Mouse (Mus musculus) lung, embryonic 15.5 days (tissue): ENCODE data around the gene Rps19bp1. TPM values are rescaled to one million over a fixed set of nuclear protein-coding genes. Genes with fewer than 3 reads are reported as not detected.

Experiments used
- ATAC-seq: fragments of 200-750 bp; cut with Nextera tagmentation; 2 replicates; pipeline ENCODE4 v1.8.0; 2017; ENCODE audit warnings: moderate number of reproducible peaks, borderline replicate concordance; ENCODE audit not compliant: low FRiP score, low TSS enrichment; ENCODE audit errors: extremely low read depth
- H3K27ac ChIP-seq: fragments of 300-500 bp; sonication (generic); 2 replicates; pipeline ENCODE4 v1.5.1; 2015; ENCODE audit warnings: moderate library complexity, mild to moderate bottlenecking, inconsistent platforms
- H3K27me3 ChIP-seq: fragments of 300-500 bp; sonication (generic); 2 replicates; pipeline ENCODE4 v1.6.1; 2015; ENCODE audit warnings: inconsistent platforms
- H3K36me3 ChIP-seq: fragments of 300-500 bp; sonication (generic); 2 replicates; pipeline ENCODE4 v1.6.1; 2015; ENCODE audit warnings: inconsistent platforms
- H3K4me1 ChIP-seq: fragments of 300-500 bp; sonication (generic); 2 replicates; pipeline ENCODE4 v1.6.1; 2015; ENCODE audit warnings: inconsistent platforms
- H3K4me2 ChIP-seq: fragments of 300-500 bp; sonication (generic); 2 replicates; pipeline ENCODE4 v1.6.1; 2015; ENCODE audit warnings: inconsistent platforms, mild to moderate bottlenecking, moderate library complexity
- H3K4me3 ChIP-seq: fragments of 300-500 bp; sonication (generic); 2 replicates; pipeline ENCODE4 v1.5.1; 2015; ENCODE audit warnings: mild to moderate bottlenecking, inconsistent platforms
- H3K9ac ChIP-seq: fragments of 300-500 bp; sonication (generic); 2 replicates; pipeline ENCODE4 v1.6.1; 2015; ENCODE audit warnings: inconsistent platforms
- H3K9me3 ChIP-seq: fragments of 300-500 bp; sonication (generic); 2 replicates; pipeline ENCODE4 v1.6.1; 2016; ENCODE audit warnings: inconsistent platforms
- WGBS: fragments of 180-500 bp; shearing (Covaris S2); methylation state at CpG from one replicate; pipeline ENCODE4 v1.1.7; 2015; 5-methylcytosine and 5-hydroxymethylcytosine counted together
- polyA plus RNA-seq: library from polyadenylated mRNA; unstranded; fragments of >200 nt; fragmentation: Nextera tagmentation; extraction: Ambion mirVana; gene quantifications from 2 replicates; pipeline ENCODE4 v1.2.1, GENCODE M21; 2015

Rps19bp1 gene
- polyA plus RNA-seq = 47.1 and 51.8 TPM in 2 replicates

DNA sequence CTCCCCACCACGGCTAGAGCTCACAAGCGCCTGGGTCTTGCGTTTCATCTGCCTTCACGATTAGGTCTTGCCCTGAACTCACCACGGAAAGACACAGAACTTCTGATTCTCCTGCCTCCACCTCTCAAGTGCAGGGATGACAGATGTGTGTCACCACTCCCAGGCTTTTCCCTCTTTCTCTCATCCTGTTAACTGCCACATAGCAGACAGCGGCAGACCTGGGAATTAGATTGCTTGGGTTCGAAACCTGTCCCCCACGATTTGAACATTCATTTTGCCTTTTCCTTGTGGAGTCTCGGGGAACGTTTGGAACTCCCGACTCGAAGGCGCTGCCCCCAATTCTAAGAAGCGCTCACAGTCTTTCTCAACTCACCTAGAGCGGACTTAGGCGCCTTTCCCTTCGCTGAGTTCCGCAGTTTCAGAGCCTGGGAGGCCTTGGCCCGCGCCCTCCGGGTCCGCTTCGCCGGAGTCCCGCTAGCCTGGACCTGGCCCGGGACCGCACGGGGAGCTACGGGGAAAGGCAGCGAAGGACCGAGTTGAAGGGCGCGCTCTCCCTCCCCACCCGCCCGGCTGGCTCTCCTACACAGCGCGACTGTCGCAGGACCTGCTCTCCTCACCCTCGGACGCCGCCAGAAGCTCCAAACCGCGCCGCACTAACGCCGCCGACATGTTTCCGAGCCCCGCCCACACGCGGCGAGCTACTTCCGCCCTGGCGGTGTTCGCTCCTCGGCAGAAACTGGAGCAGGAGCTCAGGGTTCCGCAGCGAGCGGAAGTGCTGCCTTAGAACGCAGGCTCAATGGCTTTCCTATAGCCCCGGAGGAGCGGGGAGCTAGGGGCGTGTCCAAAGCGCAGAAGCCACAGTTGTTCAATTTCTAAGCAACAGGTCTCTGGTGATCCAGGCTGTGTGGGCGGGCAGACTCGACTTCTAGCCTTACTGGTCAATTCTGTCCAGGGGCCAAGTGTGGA lies at the start of gene Rps19bp1:
Gene Rps19bp1, minus strand, starts transcription at position 706 of the 966 bp plus-strand sequence.
- Histone ChIP-seq H3K4me2 (peak within 1 kb of the TSS; percentile 86), H3K4me1 (peaks cover 18% of the 10 kb centered on the region), H3K36me3 (peaks cover 16% of the 10 kb centered on the region; the same call in 1 of the 2 replicates), H3K9me3 (no peaks in the 10 kb centered on the region), H3K9ac (peak within 1 kb of the TSS; percentile 87), H3K27ac (peak within 1 kb of the TSS; percentile 31), H3K4me3 (peak within 1 kb of the TSS; percentile 94), H3K27me3 (no peaks in the 10 kb centered on the region)
- WGBS = under 1% methylated on average over 65 of the region's 66 CpGs
- peak; percentile 92 for ATAC-seq

DNA sequence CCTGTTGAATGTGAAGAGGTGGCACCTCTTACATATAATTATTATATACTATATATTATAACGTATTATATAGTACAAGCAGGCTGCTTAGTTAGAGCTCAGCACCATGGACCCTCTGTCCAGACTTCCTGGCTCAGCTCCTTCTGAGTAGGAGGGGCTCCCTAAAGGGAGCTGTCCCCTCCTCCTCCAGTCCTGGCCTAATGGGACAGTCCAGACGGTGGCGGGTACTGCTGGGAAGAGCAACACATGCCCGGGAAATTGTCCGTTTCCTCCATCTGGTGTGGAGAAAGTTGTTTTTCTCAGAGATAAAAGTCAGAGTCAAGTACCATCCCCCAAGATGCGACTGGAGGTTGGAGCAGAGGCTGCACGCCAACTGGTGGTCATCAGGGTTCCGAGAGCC lies 42.0 kb upstream of the Rps19bp1 start:
- Histone ChIP-seq H3K4me3 (no peak overlapping the region), H3K9me3 (no peaks in the 10 kb centered on the region), H3K36me3 (no peaks in the 10 kb centered on the region), H3K4me2 (no peak overlapping the region), H3K4me1 (no peaks in the 10 kb centered on the region), H3K27me3 (no peaks in the 10 kb centered on the region), H3K9ac (no peak overlapping the region), H3K27ac (no peak overlapping the region)
- ATAC-seq = no peak
- WGBS = 31% methylated on average over 8 of the region's 8 CpGs

DNA sequence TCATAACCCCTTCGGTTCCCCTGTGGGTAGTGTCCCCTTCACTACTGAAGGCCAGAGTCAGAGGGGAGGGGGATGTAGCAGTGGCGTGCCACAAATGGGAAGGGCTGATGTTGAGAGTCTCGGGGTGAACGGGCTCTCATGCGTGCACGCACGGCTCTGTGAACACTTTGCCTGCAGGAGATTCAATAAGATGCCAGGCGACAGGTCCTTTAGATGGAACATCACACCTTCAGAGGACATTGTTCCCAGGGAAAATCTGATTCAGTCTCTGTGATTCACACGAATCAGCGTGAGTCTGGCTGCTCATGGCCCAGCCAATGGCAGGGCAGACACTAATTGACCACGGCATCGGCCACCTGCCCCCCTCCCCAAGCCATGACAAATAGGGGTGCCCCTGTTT lies 40.1 kb upstream of the Rps19bp1 start:
- ATAC-seq = no peak
- H3K27ac ChIP-seq = no peak overlapping the region
- no peaks in the 10 kb centered on the region for H3K9me3 ChIP-seq
- no peak overlapping the region for H3K9ac ChIP-seq
- H3K27me3 ChIP-seq = no peaks in the 10 kb centered on the region
- no peak overlapping the region for H3K4me3 ChIP-seq
- WGBS = 78% methylated on average over 12 of the region's 12 CpGs
- H3K4me2 ChIP-seq = no peak overlapping the region
- no peaks in the 10 kb centered on the region for H3K36me3 ChIP-seq
- H3K4me1 ChIP-seq = no peaks in the 10 kb centered on the region

GRCm38 (mm10) chr15:80303779-80304178 lies 39.7 kb upstream of the Rps19bp1 start:
- H3K9me3 ChIP-seq = no peaks in the 10 kb centered on the region
- H3K4me1 ChIP-seq = no peaks in the 10 kb centered on the region
- no peak overlapping the region for H3K27ac ChIP-seq
- no peaks in the 10 kb centered on the region for H3K27me3 ChIP-seq
- WGBS = 66% methylated on average over 14 of the region's 14 CpGs
- no peak overlapping the region for H3K9ac ChIP-seq
- no peak overlapping the region for H3K4me2 ChIP-seq
- no peak overlapping the region for H3K4me3 ChIP-seq
- no peaks in the 10 kb centered on the region for H3K36me3 ChIP-seq
- ATAC-seq = no peak

- H3K36me3 ChIP-seq = no peaks in the 10 kb centered on the region
- WGBS = 89% methylated on average over 1 of the region's 1 CpGs
- ATAC-seq = no peak
- no peak overlapping the region for H3K4me2 ChIP-seq
- H3K9me3 ChIP-seq = no peaks in the 10 kb centered on the region
- no peak overlapping the region for H3K9ac ChIP-seq
- H3K27ac ChIP-seq = no peak overlapping the region
- no peak overlapping the region for H3K4me3 ChIP-seq
- H3K4me1 ChIP-seq = no peaks in the 10 kb centered on the region
- H3K27me3 ChIP-seq = no peaks in the 10 kb centered on the region
Measured at GRCm38 (mm10) chr15:80297146-80297545, 33.0 kb upstream of the Rps19bp1 start.

- no peak for ATAC-seq
Measured at GRCm38 (mm10) chr15:80289436-80289835, 25.3 kb upstream of the Rps19bp1 start.

DNA sequence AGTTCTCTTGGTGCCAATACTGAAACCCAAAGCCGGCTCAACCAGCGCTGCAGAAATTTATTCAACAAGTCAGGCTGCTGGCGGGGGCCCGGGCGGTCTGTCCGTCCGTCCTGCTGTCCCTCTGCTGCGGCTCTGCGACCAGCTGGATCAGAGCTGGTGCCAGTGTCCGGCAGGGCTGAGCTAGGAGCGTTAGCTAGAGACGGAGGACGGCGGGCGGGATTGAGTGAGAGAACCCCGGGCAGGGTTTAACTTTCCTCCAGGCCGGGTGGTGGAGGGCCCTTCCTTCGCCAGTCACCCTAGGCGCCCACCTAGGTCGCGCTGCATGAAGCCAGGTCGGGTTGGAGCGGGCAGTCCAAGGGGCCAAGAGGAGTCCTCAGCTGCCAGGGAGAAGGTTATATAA lies 23.9 kb upstream of the Rps19bp1 start:
- Histone ChIP-seq H3K9me3 (no peaks in the 10 kb centered on the region), H3K27me3 (peaks cover 85% of the 10 kb centered on the region), H3K36me3 (no peaks in the 10 kb centered on the region), H3K9ac (no peak overlapping the region), H3K4me3 (peak overlapping the region; percentile 36), H3K27ac (no peak overlapping the region), H3K4me1 (peaks cover 6% of the 10 kb centered on the region; the same call in 1 of the 2 replicates), H3K4me2 (peak overlapping the region; percentile 78)
- ATAC-seq = no peak
- WGBS = 4% methylated on average over 23 of the region's 23 CpGs

More at GRCm38 (mm10) chr15:80289436-80289835, 25.3 kb upstream of the Rps19bp1 start:
- H3K4me1 ChIP-seq = peaks cover 6% of the 10 kb centered on the region; the same call in 1 of the 2 replicates
- no peak overlapping the region for H3K27ac ChIP-seq
- H3K27me3 ChIP-seq = peaks cover 72% of the 10 kb centered on the region
- H3K4me2 ChIP-seq = no peak overlapping the region
- H3K9me3 ChIP-seq = no peaks in the 10 kb centered on the region
- no peak overlapping the region for H3K9ac ChIP-seq
- no peak overlapping the region for H3K4me3 ChIP-seq
- H3K36me3 ChIP-seq = no peaks in the 10 kb centered on the region
- WGBS = 9% methylated on average over 10 of the region's 10 CpGs

DNA sequence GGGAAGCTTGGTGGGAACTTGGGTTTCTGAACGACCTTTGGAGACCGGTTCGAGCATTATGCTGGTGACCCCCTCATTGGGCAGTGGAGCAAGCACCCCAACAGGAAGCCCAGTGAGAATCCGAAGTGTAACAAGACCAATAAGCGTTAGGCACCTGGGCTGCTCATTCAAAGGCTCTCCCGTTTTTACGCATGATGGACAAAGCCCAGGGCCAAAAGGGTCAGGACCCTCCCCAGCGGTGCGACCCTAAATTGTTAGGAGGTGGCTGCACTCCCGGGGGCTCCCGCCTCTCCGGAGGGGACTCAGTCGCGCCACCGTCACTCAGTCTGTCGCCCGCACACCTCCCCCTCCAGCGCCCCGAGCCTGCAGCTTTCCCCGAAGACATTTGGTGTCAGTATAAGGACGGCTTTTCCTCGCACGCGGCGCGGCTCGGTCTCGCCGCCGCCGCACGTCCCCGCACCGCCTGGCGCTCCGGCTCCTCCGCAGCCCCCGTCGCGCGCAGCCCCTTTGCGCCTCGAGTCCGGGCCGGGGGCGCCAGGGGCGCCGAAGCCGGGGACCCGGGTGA lies 22.8 kb upstream of the Rps19bp1 start, which contains the start of gene Cacna1i:
Gene Cacna1i, plus strand, starts transcription at position 388 of the 565 bp plus-strand sequence.
- H3K27ac ChIP-seq = no peak within 1 kb of the TSS
- H3K27me3 ChIP-seq = peaks cover 93% of the 10 kb centered on the region
- H3K36me3 ChIP-seq = no peaks in the 10 kb centered on the region
- H3K4me1 ChIP-seq = peaks cover 6% of the 10 kb centered on the region; the same call in 1 of the 2 replicates
- H3K4me3 ChIP-seq = peak within 1 kb of the TSS; percentile 36
- peak within 1 kb of the TSS; percentile 78 for H3K4me2 ChIP-seq
- no peak within 1 kb of the TSS for H3K9ac ChIP-seq
- ATAC-seq = no peak
- WGBS = 2% methylated on average over 50 of the region's 50 CpGs
- no peaks in the 10 kb centered on the region for H3K9me3 ChIP-seq

DNA sequence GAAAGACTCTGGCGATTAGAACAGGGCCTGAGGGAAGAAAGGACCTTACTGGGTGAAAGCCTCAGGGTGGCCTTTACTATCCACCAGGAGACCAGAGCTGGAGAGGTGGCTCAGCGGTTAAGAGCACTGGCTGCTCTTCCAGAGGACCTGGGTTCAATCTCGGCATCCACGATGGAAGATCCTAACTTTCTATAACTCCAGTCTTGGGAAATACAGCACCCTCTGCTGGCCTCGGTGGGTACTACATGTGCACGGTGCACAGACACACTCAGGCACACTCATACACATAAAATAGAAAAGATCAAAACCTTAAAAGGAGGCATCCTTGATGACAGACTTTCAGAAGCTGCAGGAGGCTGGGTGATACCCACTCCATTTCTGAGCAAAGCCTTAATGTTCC lies 16.5 kb upstream of the Rps19bp1 start:
- no peak for ATAC-seq
- WGBS = 22% methylated on average over 6 of the region's 6 CpGs
- peaks cover 42% of the 10 kb centered on the region for H3K27me3 ChIP-seq

DNA sequence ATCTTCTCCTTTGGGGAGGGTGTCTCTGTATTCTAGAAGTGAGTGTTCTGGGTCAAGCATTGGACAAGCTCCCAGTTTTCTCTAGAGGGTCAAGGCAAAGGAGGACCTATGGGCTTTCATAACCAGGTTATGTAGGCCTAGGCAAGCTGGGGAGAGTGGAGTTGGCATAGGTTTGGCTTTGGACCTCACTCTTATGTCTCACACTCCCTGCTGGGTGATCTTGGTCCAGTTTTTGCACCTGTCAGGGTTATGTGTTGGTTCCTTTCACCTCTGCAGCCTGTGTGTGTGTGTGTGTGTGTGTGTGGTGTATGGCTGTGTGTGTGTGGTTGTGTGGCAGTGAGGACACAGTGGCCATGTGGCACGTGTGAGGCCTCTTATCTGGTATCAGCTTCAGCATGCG lies 14.9 kb upstream of the Rps19bp1 start:
- Histone ChIP-seq H3K4me3 (no peak overlapping the region), H3K9ac (no peak overlapping the region), H3K36me3 (no peaks in the 10 kb centered on the region), H3K27ac (no peak overlapping the region), H3K4me2 (no peak overlapping the region), H3K9me3 (no peaks in the 10 kb centered on the region), H3K27me3 (peaks cover 26% of the 10 kb centered on the region), H3K4me1 (no peaks in the 10 kb centered on the region)
- no peak for ATAC-seq
- WGBS = 67% methylated on average over 2 of the region's 2 CpGs

More for the DNA sequence above, 16.5 kb upstream of the Rps19bp1 start:
- Histone ChIP-seq H3K4me1 (no peaks in the 10 kb centered on the region), H3K36me3 (no peaks in the 10 kb centered on the region), H3K9me3 (no peaks in the 10 kb centered on the region), H3K4me2 (no peak overlapping the region), H3K27ac (no peak overlapping the region), H3K4me3 (no peak overlapping the region), H3K9ac (no peak overlapping the region)

DNA sequence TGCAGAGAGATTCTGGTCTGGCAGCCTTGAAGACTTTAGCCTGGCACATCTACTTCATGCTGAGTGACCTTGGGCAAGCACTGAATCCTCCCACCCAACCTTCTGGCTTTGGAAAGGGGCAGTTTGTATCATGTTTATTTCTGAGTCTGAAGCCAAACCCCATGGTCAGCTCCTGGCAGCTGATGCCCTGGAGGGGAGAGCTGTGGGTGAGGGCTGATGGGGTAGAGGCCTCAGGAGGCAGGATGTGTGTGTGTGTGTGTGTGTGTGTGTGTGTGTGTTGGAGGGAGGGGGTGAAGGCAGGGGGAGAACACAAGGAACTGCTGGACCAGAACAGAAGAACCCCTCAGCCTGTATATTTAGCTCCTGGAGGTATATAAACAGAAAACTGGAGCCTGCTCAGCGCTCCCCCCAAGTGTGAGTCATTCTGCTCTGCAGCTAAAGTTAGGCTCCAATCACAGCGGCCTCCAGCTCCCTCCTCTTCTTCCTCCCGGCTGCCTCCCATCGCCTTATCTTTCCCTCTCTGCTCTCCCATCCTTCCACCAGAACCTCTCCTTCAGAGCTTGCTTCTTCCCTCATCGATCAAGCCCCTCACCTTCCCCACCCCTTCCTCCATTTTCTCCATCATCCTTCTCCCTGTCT lies 14.1 kb upstream of the Rps19bp1 start:
- Histone ChIP-seq H3K36me3 (no peaks in the 10 kb centered on the region), H3K9me3 (no peaks in the 10 kb centered on the region), H3K4me2 (no peak overlapping the region), H3K4me1 (no peaks in the 10 kb centered on the region), H3K4me3 (no peak overlapping the region), H3K9ac (no peak overlapping the region), H3K27ac (no peak overlapping the region), H3K27me3 (peaks cover 18% of the 10 kb centered on the region)
- WGBS = 48% methylated on average over 5 of the region's 5 CpGs
- no peak for ATAC-seq
